12 mouse cellular contexts compared by ENCODE assay signal in genomic region chr4:134751682-134752380, GRCm38 (mm10). TPM values are rescaled to one million over a fixed set of nuclear protein-coding genes. Genes with fewer than 3 reads are reported as not detected.
DNase-seq lines count a peak whose midpoint lies in the region; ATAC-seq and TF ChIP-seq lines count a peak whose summit lies in the region.
"Had no signal": no experiment of that assay in that cellular context is flagged by ENCODE, and none has a peak within 500 bp of the region (broad histone marks: within the 10 kb centered on the region; RNA-seq: fewer than 3 reads in every experiment).

No protein-coding gene starts in this region.

- no peak overlapping the region for H3K9ac ChIP-seq in kidney, embryonic 15.5 days
- no peak overlapping the region for H3K9ac ChIP-seq in MEL (ENCODE audit: control insufficient read depth, low read depth, low read length, poor library complexity, severe bottlenecking)
- peak overlapping the region; percentile 49 for H3K9ac ChIP-seq in liver, embryonic 16.5 days (ENCODE audit: low read depth, low read length)
- no peak overlapping the region for H3K9ac ChIP-seq in lung, postnatal 0 days (replicated peaks; ENCODE audit: low read depth)
- H3K9ac ChIP-seq in hindbrain, embryonic 13.5 days: no peak overlapping the region
- H3K9ac ChIP-seq: embryonic facial prominence, embryonic 12.5 days; lung, embryonic 14.5 days had no signal

- H3K36me3 ChIP-seq in kidney, embryonic 15.5 days: peaks cover 34% of the 10 kb centered on the region
- H3K36me3 ChIP-seq in MEL (ENCODE audit: control insufficient read depth in 1 of 2, insufficient read depth in 2 of 2, low read length in 2 of 2): peaks cover 3 to 4% of the 10 kb centered on the region in 2 experiments; a peak in 3 of 4 replicates
- H3K36me3 ChIP-seq in liver, embryonic 16.5 days (ENCODE audit: control insufficient read depth, insufficient read depth): peaks cover 21% of the 10 kb centered on the region
- peaks cover 20% of the 10 kb centered on the region for H3K36me3 ChIP-seq in lung, postnatal 0 days (ENCODE audit: insufficient read depth, low read length)
- no peaks in the 10 kb centered on the region for H3K36me3 ChIP-seq in hindbrain, embryonic 13.5 days

- H3K27ac ChIP-seq in kidney, embryonic 15.5 days: peak overlapping the region; percentile 46; the same call in 1 of the 2 replicates
- H3K27ac ChIP-seq in MEL (ENCODE audit: control insufficient read depth, low read depth, low read length): no peak overlapping the region
- H3K27ac ChIP-seq in liver, embryonic 16.5 days (ENCODE audit: low read length): peak overlapping the region; percentile 91
- H3K27ac ChIP-seq in lung, postnatal 0 days (ENCODE audit: low read length): no peak overlapping the region
- no peak overlapping the region for H3K27ac ChIP-seq in hindbrain, embryonic 13.5 days

- no peak for TF ChIP-seq CTCF in MEL (IDR thresholded peaks at IDR 0.05 in 2 of 3, conservative IDR thresholded peaks at IDR 0.05 in 1 of 3; ENCODE audit: control insufficient read depth in 1 of 3, insufficient read depth in 1 of 3, low read depth in 2 of 3, low read length in 3 of 3, poor library complexity in 1 of 3, severe bottlenecking in 1 of 3)
- no peak for TF ChIP-seq CTCF in lung, postnatal 0 days (IDR thresholded peaks at IDR 0.05)

- 71% methylated on average over 18 of the region's 18 CpGs for WGBS in kidney, embryonic 15.5 days
- 36% methylated on average over 18 of the region's 18 CpGs for WGBS in liver, embryonic 16.5 days (ENCODE audit: insufficient replicate concordance)
- 80% methylated on average over 18 of the region's 18 CpGs for WGBS in lung, postnatal 0 days
- 85% methylated on average over 18 of the region's 18 CpGs for WGBS in hindbrain, embryonic 13.5 days

- no peak overlapping the region for H3K4me2 ChIP-seq in kidney, embryonic 15.5 days
- H3K4me2 ChIP-seq in liver, embryonic 16.5 days (ENCODE audit: low read depth, low read length): peak overlapping the region; percentile 51
- H3K4me2 ChIP-seq in lung, postnatal 0 days (replicated peaks; ENCODE audit: low read depth, low read length): no peak overlapping the region
- no peak overlapping the region for H3K4me2 ChIP-seq in hindbrain, embryonic 13.5 days
- H3K4me2 ChIP-seq: embryonic facial prominence, embryonic 12.5 days; lung, embryonic 14.5 days had no signal

- no peak for TF ChIP-seq POLR2A in MEL (IDR thresholded peaks at IDR 0.05; ENCODE audit: control insufficient read depth in 1 of 2, insufficient read depth in 1 of 2, low read depth in 1 of 2, low read length in 2 of 2, poor library complexity in 1 of 2)

- TF ChIP-seq RAD21 in MEL (IDR thresholded peaks at IDR 0.05; ENCODE audit: low read depth, low read length): no peak

- TF ChIP-seq EP300 in MEL (IDR thresholded peaks at IDR 0.05; ENCODE audit: low read depth in 1 of 2, low read length in 2 of 2): no peak; a peak in 1 of 4 replicates
- no peak for TF ChIP-seq EP300 in lung, postnatal 0 days (IDR thresholded peaks at IDR 0.05)

- no peak; the same call in 1 of the 2 replicates for ATAC-seq in kidney, embryonic 15.5 days (replicated peaks; ENCODE audit: low FRiP score)
- peak; percentile 85 for ATAC-seq in liver, embryonic 16.5 days (ENCODE audit: low read depth)
- ATAC-seq in lung, postnatal 0 days: no peak
- ATAC-seq in hindbrain, embryonic 13.5 days (ENCODE audit: low FRiP score): no peak

- DNase-seq in kidney, adult 9 months: no peak
- no peak for DNase-seq in MEL (ENCODE audit: low read depth, low spot score)
- peak; percentile 69 for DNase-seq in induced T-regulatory cell, adult 2 months (ENCODE audit: low read depth)
- no peak for DNase-seq in gastrocnemius, postnatal 25 days
- no peak for DNase-seq in lung, postnatal 0 days (ENCODE audit: low spot score)
- DNase-seq: cerebellum, adult 11 months; kidney, adult 8-10 months; lung, embryonic 14.5 days had no signal

- no peaks in the 10 kb centered on the region for H3K27me3 ChIP-seq in kidney, embryonic 15.5 days
- H3K27me3 ChIP-seq in MEL (ENCODE audit: control insufficient read depth in 1 of 2, insufficient read depth in 2 of 2, low read length in 2 of 2): no peaks in the 10 kb centered on the region
- H3K27me3 ChIP-seq in liver, embryonic 16.5 days (ENCODE audit: control insufficient read depth, insufficient read depth, low read depth, low read length): no peaks in the 10 kb centered on the region
- no peaks in the 10 kb centered on the region for H3K27me3 ChIP-seq in lung, postnatal 0 days (replicated peaks; ENCODE audit: insufficient read depth, low read length)
- H3K27me3 ChIP-seq in hindbrain, embryonic 13.5 days: no peaks in the 10 kb centered on the region

- H3K4me3 ChIP-seq in kidney, embryonic 15.5 days (replicated peaks): no peak overlapping the region
- H3K4me3 ChIP-seq in MEL (ENCODE audit: control insufficient read depth in 1 of 2, insufficient read depth in 1 of 2, low read depth in 2 of 2, low read length in 2 of 2): no peak overlapping the region
- H3K4me3 ChIP-seq in liver, embryonic 16.5 days (ENCODE audit: low read depth, low read length): peak overlapping the region; percentile 17; the same call in 1 of the 2 replicates
- no peak overlapping the region for H3K4me3 ChIP-seq in lung, postnatal 0 days (ENCODE audit: low read depth, low read length)
- H3K4me3 ChIP-seq in hindbrain, embryonic 13.5 days: no peak overlapping the region
- H3K4me3 ChIP-seq: embryonic facial prominence, embryonic 12.5 days had no signal

- H3K9me3 ChIP-seq in kidney, embryonic 15.5 days (replicated peaks): no peaks in the 10 kb centered on the region
- no peaks in the 10 kb centered on the region for H3K9me3 ChIP-seq in MEL (replicated peaks; ENCODE audit: insufficient read depth, low read length)
- no peaks in the 10 kb centered on the region for H3K9me3 ChIP-seq in liver, embryonic 16.5 days (replicated peaks; ENCODE audit: control insufficient read depth, low read length)
- H3K9me3 ChIP-seq in lung, postnatal 0 days (ENCODE audit: low read length): no peaks in the 10 kb centered on the region
- no peaks in the 10 kb centered on the region for H3K9me3 ChIP-seq in hindbrain, embryonic 13.5 days
- H3K9me3 ChIP-seq: embryonic facial prominence, embryonic 12.5 days had no signal

- no peaks in the 10 kb centered on the region for H3K79me2 ChIP-seq in MEL (ENCODE audit: control insufficient read depth, insufficient read depth, low read length, poor library complexity)

- H3K4me1 ChIP-seq in kidney, embryonic 15.5 days: peaks cover 68% of the 10 kb centered on the region
- peaks cover 2 to 9% of the 10 kb centered on the region in 2 experiments; a peak in 3 of 4 replicates for H3K4me1 ChIP-seq in MEL (ENCODE audit: control insufficient read depth in 1 of 2, insufficient read depth in 2 of 2, low read length in 2 of 2)
- peaks cover 81% of the 10 kb centered on the region for H3K4me1 ChIP-seq in liver, embryonic 16.5 days (ENCODE audit: control insufficient read depth, low read depth, low read length)
- peaks cover 24% of the 10 kb centered on the region; the same call in 1 of the 2 replicates for H3K4me1 ChIP-seq in lung, postnatal 0 days (ENCODE audit: insufficient read depth, low read depth, low read length)
- H3K4me1 ChIP-seq in hindbrain, embryonic 13.5 days (replicated peaks): peaks cover 36% of the 10 kb centered on the region

TF ChIP-seq in MEL, 35 proteins besides CTCF, POLR2A, EP300 and RAD21:
- TF ChIP-seq UBTF (IDR thresholded peaks at IDR 0.05; ENCODE audit: borderline replicate concordance, insufficient read depth, low read depth, low read length): no peak
- TF ChIP-seq ZC3H11A (IDR thresholded peaks at IDR 0.05; ENCODE audit: low read depth, low read length): no peak
- peak; percentile 34; the same call in 1 of the 2 replicates for TF ChIP-seq TAL1 (IDR thresholded peaks at IDR 0.05; ENCODE audit: low read length)

RNA-seq across cellular contexts. Expression of gene Ldlrap1, which starts 16.0 kb away (rescaled TPM):
- polyA plus RNA-seq in kidney, embryonic 15.5 days (2015; fragmentation: Nextera tagmentation; extraction: Ambion mirVana): 19.3 and 23.6 TPM in 2 replicates
- 16.6 and 24.8 TPM in 2 replicates for total RNA-seq in MEL (2012; rRNA removed)
- 10 to 100 TPM in 1 of 2 experiments, not detected in 1; 23.7 TPM for polyA plus RNA-seq in MEL (2012; ENCODE audit: insufficient read depth in 1 of 2, insufficient read length in 2 of 2, low read depth in 1 of 2, low replicate concordance in 2 of 2, missing spikeins in 1 of 2)
- 20.1 and 20.7 TPM in 2 replicates for polyA plus RNA-seq in liver, embryonic 16.5 days (2015; fragmentation: Nextera tagmentation; extraction: Ambion mirVana)
- 1 to 10 TPM; 3.2 to 5.0 TPM for total RNA-seq in gastrocnemius, postnatal 25 days (2021)
- polyA plus RNA-seq in lung, postnatal 0 days (2015; fragmentation: Nextera tagmentation; extraction: Ambion mirVana): 23.5 and 24.4 TPM in 2 replicates
- polyA plus RNA-seq in hindbrain, embryonic 13.5 days (2015; fragmentation: Nextera tagmentation; extraction: Ambion mirVana): 2.9 and 4.1 TPM in 2 replicates

RNA-seq across cellular contexts. Expression of gene Man1c1, which starts 47.7 kb away (rescaled TPM):
- 4.3 and 5.1 TPM in 2 replicates for polyA plus RNA-seq in kidney, embryonic 15.5 days (2015; fragmentation: Nextera tagmentation; extraction: Ambion mirVana)
- total RNA-seq in MEL (2012; rRNA removed): 1.6 and 1.9 TPM in 2 replicates
- polyA plus RNA-seq in MEL (2012; ENCODE audit: insufficient read depth in 1 of 2, insufficient read length in 2 of 2, low read depth in 1 of 2, low replicate concordance in 2 of 2, missing spikeins in 1 of 2): 1 to 10 TPM in 1 of 2 experiments, not detected in 1; 5.2 TPM
- polyA plus RNA-seq in liver, embryonic 16.5 days (2015; fragmentation: Nextera tagmentation; extraction: Ambion mirVana): 0.97 and 1.2 TPM in 2 replicates
- total RNA-seq in gastrocnemius, postnatal 25 days (2021): 1 to 10 TPM; 4.1 to 5.1 TPM
- polyA plus RNA-seq in lung, postnatal 0 days (2015; fragmentation: Nextera tagmentation; extraction: Ambion mirVana): 2.9 and 3.0 TPM in 2 replicates
- polyA plus RNA-seq in hindbrain, embryonic 13.5 days (2015; fragmentation: Nextera tagmentation; extraction: Ambion mirVana): 3.6 and 3.8 TPM in 2 replicates

Comparison
In these comparisons a context has a peak if more than half of its experiments do, and no peak if none do; other contexts are left out.
1. H3K27ac ChIP-seq: peak in kidney, embryonic 15.5 days (single experiment) and liver, embryonic 16.5 days (single experiment); none in MEL (single experiment), lung, postnatal 0 days (single experiment) and hindbrain, embryonic 13.5 days (single experiment).